9 mouse cellular contexts compared by ENCODE assay signal in genomic region chr3:131566281-131566680, GRCm38 (mm10). TPM values are rescaled to one million over a fixed set of nuclear protein-coding genes. Genes with fewer than 3 reads are reported as not detected.
A peak's percentile ranks its signal among the peaks of the same experiment; 100 is the strongest.
DNase-seq lines count a peak whose midpoint lies in the region; ATAC-seq lines count a peak whose summit lies in the region.
"Had no signal": no experiment of that assay in that cellular context is flagged by ENCODE, and none has a peak within 500 bp of the region (broad histone marks: within the 10 kb centered on the region; RNA-seq: fewer than 3 reads in every experiment).

No protein-coding gene starts in this region.

- H3K27ac ChIP-seq in heart, embryonic 11.5 days (ENCODE audit: low read depth, low read length): no peak overlapping the region
- no peak overlapping the region for H3K27ac ChIP-seq in hindbrain, embryonic 15.5 days (replicated peaks)
- H3K27ac ChIP-seq in midbrain, embryonic 14.5 days (replicated peaks; ENCODE audit: low read depth, low read length): no peak overlapping the region

- no peaks in the 10 kb centered on the region for H3K27me3 ChIP-seq in heart, embryonic 11.5 days (ENCODE audit: control insufficient read depth, insufficient read depth, low read length)
- H3K27me3 ChIP-seq in hindbrain, embryonic 15.5 days: no peaks in the 10 kb centered on the region
- no peaks in the 10 kb centered on the region for H3K27me3 ChIP-seq in midbrain, embryonic 14.5 days (ENCODE audit: control insufficient read depth, insufficient read depth, low read length)

- H3K36me3 ChIP-seq in heart, embryonic 11.5 days (ENCODE audit: control insufficient read depth, insufficient read depth, low read length): no peaks in the 10 kb centered on the region
- no peaks in the 10 kb centered on the region for H3K36me3 ChIP-seq in hindbrain, embryonic 15.5 days
- H3K36me3 ChIP-seq in midbrain, embryonic 14.5 days (ENCODE audit: control insufficient read depth, insufficient read depth, low read length): no peaks in the 10 kb centered on the region

- peak overlapping the region; percentile 27 for H3K4me2 ChIP-seq in heart, embryonic 11.5 days
- H3K4me2 ChIP-seq in hindbrain, embryonic 15.5 days: peak overlapping the region; percentile 55
- H3K4me2 ChIP-seq in midbrain, embryonic 14.5 days (ENCODE audit: low read length): peak overlapping the region; percentile 71

- DNase-seq in heart, adult 8-10 months (ENCODE audit: low spot score): no peak
- peak; percentile 10 for DNase-seq in MEL-GATA-1-ER (ENCODE audit: extremely low read depth, low read depth)
- DNase-seq in midbrain, embryonic 14.5 days: peak; percentile 6
- no peak for DNase-seq in embryo, embryonic 10 days (ENCODE audit: low spot score)
- DNase-seq in gastrocnemius, adult 8-10 months (ENCODE audit: low spot score in 2 of 2): no peak
- DNase-seq in spleen, adult 18-20 months: no peak
- DNase-seq: right cerebral cortex, postnatal 25 days had no signal

- H3K9me3 ChIP-seq in heart, embryonic 11.5 days (replicated peaks; ENCODE audit: control insufficient read depth, low read length): no peaks in the 10 kb centered on the region
- H3K9me3 ChIP-seq in hindbrain, embryonic 15.5 days: no peaks in the 10 kb centered on the region
- H3K9me3 ChIP-seq in midbrain, embryonic 14.5 days (ENCODE audit: control insufficient read depth, low read length): no peaks in the 10 kb centered on the region

- H3K9ac ChIP-seq in heart, embryonic 11.5 days (ENCODE audit: low read depth, low read length): no peak overlapping the region
- no peak overlapping the region for H3K9ac ChIP-seq in hindbrain, embryonic 15.5 days
- peak overlapping the region; percentile 91; the same call in 1 of the 2 replicates for H3K9ac ChIP-seq in midbrain, embryonic 14.5 days (replicated peaks; ENCODE audit: low read length)

- H3K4me1 ChIP-seq in heart, embryonic 11.5 days (ENCODE audit: control insufficient read depth, insufficient read depth, low read length): peaks cover 12% of the 10 kb centered on the region
- peaks cover 23% of the 10 kb centered on the region for H3K4me1 ChIP-seq in hindbrain, embryonic 15.5 days (replicated peaks)
- H3K4me1 ChIP-seq in midbrain, embryonic 14.5 days (ENCODE audit: control insufficient read depth, insufficient read depth, low read length): peaks cover 19% of the 10 kb centered on the region

- ATAC-seq in heart, embryonic 11.5 days (replicated peaks; ENCODE audit: insufficient number of reproducible peaks, low FRiP score, low TSS enrichment): no peak
- no peak for ATAC-seq in hindbrain, embryonic 15.5 days (ENCODE audit: low FRiP score, low read depth)
- no peak for ATAC-seq in midbrain, embryonic 14.5 days (ENCODE audit: low FRiP score, low TSS enrichment)

- 83% methylated on average over 2 of the region's 2 CpGs for WGBS in heart, embryonic 11.5 days (ENCODE audit: insufficient replicate concordance)
- 85% methylated on average over 2 of the region's 2 CpGs for WGBS in hindbrain, embryonic 15.5 days
- WGBS in midbrain, embryonic 14.5 days: 81% methylated on average over 2 of the region's 2 CpGs

- no peak overlapping the region for H3K4me3 ChIP-seq in heart, embryonic 11.5 days (ENCODE audit: low read depth, low read length)
- peak overlapping the region; percentile 90 for H3K4me3 ChIP-seq in hindbrain, embryonic 15.5 days
- H3K4me3 ChIP-seq in midbrain, embryonic 14.5 days (replicated peaks; ENCODE audit: low read depth, low read length): peak overlapping the region; percentile 86; the same call in 1 of the 2 replicates

RNA-seq across cellular contexts. Expression of gene Papss1, which starts 1.7 kb away (rescaled TPM):
- polyA plus RNA-seq in heart, embryonic 11.5 days (2014; fragmentation: Nextera tagmentation; extraction: Ambion mirVana): 43.8 and 44.9 TPM in 2 replicates
- 10 to 100 TPM in 2 of 4 experiments, 1 to 10 TPM in 2; 8.6 to 10.8 (median 9.9) TPM for total RNA-seq in heart, adult 8-10 months (2022)
- polyA plus RNA-seq in hindbrain, embryonic 15.5 days (2015; fragmentation: Nextera tagmentation; extraction: Ambion mirVana): 119 and 123 TPM in 2 replicates
- 111 and 127 TPM in 2 replicates for polyA plus RNA-seq in midbrain, embryonic 14.5 days (2014; fragmentation: Nextera tagmentation; extraction: Ambion mirVana)
- total RNA-seq in gastrocnemius, adult 8-10 months (2022): 1 to 10 TPM; 2.8 to 4.0 (median 3.8) TPM

Comparison
In these comparisons a context has a peak if more than half of its experiments do, and no peak if none do; other contexts are left out.
1. DNase-seq: peak in MEL-GATA-1-ER (single experiment) and midbrain, embryonic 14.5 days (single experiment); none in heart, adult 8-10 months (single experiment), embryo, embryonic 10 days (single experiment), gastrocnemius, adult 8-10 months (0 of 2) and spleen, adult 18-20 months (0 of 2).
2. Peak in every context shown above with its lines, with median percentiles within 50 percentile points of each other: H3K4me2 ChIP-seq.